Mouse (Mus musculus) kidney, adult 2 months (tissue): ENCODE measurements around the gene Ptprm.

Experiments
- CTCF ChIP-seq: fragments of 200-500 bp; conservative IDR thresholded peaks from 2 replicates; pipeline ENCODE4 v1.5.1; 2011; ENCODE audit warnings: low read depth, mild to moderate bottlenecking, control low read depth, low read length, moderate library complexity, mixed read lengths; ENCODE audit not compliant: insufficient read depth, insufficient read length
- POLR2A ChIP-seq: fragments of 200-500 bp; IDR thresholded peaks from one replicate; pipeline ENCODE4 v1.6.1; 2011; ENCODE audit warnings: low read depth, low read length, control low read depth

GRCm38 (mm10) chr17:67102051-67102450, 252.2 kb downstream of the Ptprm start:
- TF ChIP-seq CTCF: no peak
- TF ChIP-seq POLR2A: no peak
